Mouse (Mus musculus) limb, embryonic 10.5 days (tissue): ENCODE data around the gene Men1. TPM values are rescaled to one million over a fixed set of nuclear protein-coding genes. Genes with fewer than 3 reads are reported as not detected.
A peak's percentile ranks its signal among the peaks of the same experiment; 100 is the strongest.

Source experiments
- DNase-seq: peaks from one replicate; pipeline ENCODE4 v3.0.0-alpha.2; 2017; ENCODE audit warnings: low spot score
- H3K27ac ChIP-seq: fragments of 300-500 bp; sonication (generic); 2 replicates; pipeline ENCODE4 v1.5.1; 2016; ENCODE audit warnings: mild to moderate bottlenecking
- H3K27me3 ChIP-seq: fragments of 300-500 bp; sonication (generic); 2 replicates; pipeline ENCODE4 v1.6.1; 2016; ENCODE audit warnings: low read depth, mild to moderate bottlenecking; ENCODE audit not compliant: poor library complexity, severe bottlenecking
- H3K36me3 ChIP-seq: fragments of 300-500 bp; sonication (generic); 2 replicates; pipeline ENCODE4 v1.6.1; 2016; ENCODE audit warnings: mild to moderate bottlenecking, moderate library complexity
- H3K4me1 ChIP-seq: fragments of 300-500 bp; sonication (generic); 2 replicates; pipeline ENCODE4 v1.6.1; 2016
- H3K4me3 ChIP-seq: fragments of 300-500 bp; sonication (generic); 2 replicates; pipeline ENCODE4 v1.5.1; 2016; ENCODE audit warnings: mild to moderate bottlenecking, moderate library complexity
- H3K9me3 ChIP-seq: fragments of 300-500 bp; sonication (generic); replicated peaks from 2 replicates; pipeline ENCODE4 v1.6.1; 2016; ENCODE audit warnings: mild to moderate bottlenecking
- WGBS: fragments of 180-500 bp; shearing (Covaris S2); methylation state at CpG from one replicate; pipeline ENCODE4 v1.1.7; 2016; 5-methylcytosine and 5-hydroxymethylcytosine counted together
- polyA plus RNA-seq: library from polyadenylated mRNA; unstranded; fragments of >200 nt; fragmentation: Nextera tagmentation; extraction: Ambion mirVana; gene quantifications from 2 replicates; pipeline ENCODE4 v1.2.1, GENCODE M21; 2016

Gene Men1
- polyA plus RNA-seq, 1 experiment from 2014 or later = 120 TPM

GRCm38 (mm10) chr19:6333761-6334595, 801 bp upstream of the Men1 start:
- Histone ChIP-seq H3K4me1 (peaks cover 37% of the 10 kb centered on the region), H3K27me3 (no peaks in the 10 kb centered on the region), H3K27ac (peak overlapping the region; percentile 86), H3K4me3 (peak overlapping the region; percentile 61), H3K36me3 (peaks cover 25% of the 10 kb centered on the region), H3K9me3 (no peaks in the 10 kb centered on the region)
- DNase-seq = no peak
- 76% methylated on average over 9 of the region's 9 CpGs for whole genome bisulfite sequencing

DNA sequence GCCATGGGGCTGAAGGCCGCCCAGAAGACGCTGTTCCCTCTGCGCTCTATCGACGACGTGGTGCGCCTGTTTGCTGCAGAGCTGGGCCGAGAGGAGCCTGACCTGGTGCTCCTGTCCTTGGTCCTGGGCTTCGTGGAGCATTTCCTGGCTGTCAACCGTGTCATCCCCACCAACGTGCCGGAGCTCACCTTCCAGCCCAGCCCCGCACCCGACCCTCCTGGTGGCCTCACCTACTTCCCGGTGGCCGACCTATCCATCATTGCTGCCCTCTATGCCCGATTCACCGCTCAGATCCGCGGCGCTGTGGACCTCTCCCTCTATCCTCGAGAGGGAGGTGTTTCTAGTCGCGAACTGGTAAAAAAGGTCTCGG, 664 bp downstream of the Men1 start:
- WGBS = 0% methylated on average over 25 of the region's 25 CpGs
- Histone ChIP-seq H3K4me3 (peak overlapping the region; percentile 61), H3K9me3 (no peaks in the 10 kb centered on the region), H3K27ac (peak overlapping the region; percentile 86), H3K4me1 (peaks cover 42% of the 10 kb centered on the region), H3K36me3 (peaks cover 40% of the 10 kb centered on the region), H3K27me3 (no peaks in the 10 kb centered on the region)
- DNase-seq = no peak

DNA sequence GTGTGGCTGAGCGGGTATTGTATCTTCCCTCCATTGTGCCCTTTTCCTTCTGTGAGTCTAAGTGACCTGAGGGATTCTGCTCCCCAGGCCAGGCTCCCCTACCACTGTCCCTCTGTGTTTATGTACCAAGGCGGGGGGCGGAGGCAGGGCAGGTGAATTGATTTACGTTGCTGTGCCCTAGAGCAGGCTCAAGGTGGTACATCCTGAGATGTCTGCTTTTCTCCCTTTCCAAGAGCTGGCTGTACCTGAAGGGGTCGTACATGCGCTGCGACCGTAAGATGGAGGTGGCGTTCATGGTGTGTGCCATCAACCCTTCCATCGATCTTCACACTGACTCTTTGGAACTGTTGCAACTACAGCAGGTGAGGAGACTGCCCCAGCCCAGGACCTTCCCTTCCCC, 2.1 kb downstream of the Men1 start:
- Histone ChIP-seq H3K27ac (no peak overlapping the region), H3K4me1 (peaks cover 53% of the 10 kb centered on the region), H3K27me3 (no peaks in the 10 kb centered on the region), H3K36me3 (peaks cover 42% of the 10 kb centered on the region), H3K4me3 (peak overlapping the region; percentile 61; the same call in 1 of the 2 replicates), H3K9me3 (no peaks in the 10 kb centered on the region)
- no peak for DNase-seq
- WGBS = 91% methylated on average over 10 of the region's 10 CpGs

GRCm38 (mm10) chr19:6338171-6338570, 3.4 kb downstream of the Men1 start:
- Histone ChIP-seq H3K36me3 (peaks cover 54% of the 10 kb centered on the region), H3K4me1 (peaks cover 63% of the 10 kb centered on the region), H3K4me3 (no peak overlapping the region), H3K9me3 (no peaks in the 10 kb centered on the region), H3K27me3 (no peaks in the 10 kb centered on the region), H3K27ac (no peak overlapping the region)
- WGBS = 94% methylated on average over 7 of the region's 7 CpGs
- no peak for DNase-seq

- Histone ChIP-seq H3K36me3 (peaks cover 59% of the 10 kb centered on the region), H3K4me3 (no peak overlapping the region), H3K4me1 (peaks cover 63% of the 10 kb centered on the region), H3K27me3 (no peaks in the 10 kb centered on the region), H3K9me3 (no peaks in the 10 kb centered on the region), H3K27ac (no peak overlapping the region)
- WGBS = 92% methylated on average over 11 of the region's 11 CpGs
- DNase-seq = no peak
Measured at GRCm38 (mm10) chr19:6338716-6339115, 3.9 kb downstream of the Men1 start.

DNA sequence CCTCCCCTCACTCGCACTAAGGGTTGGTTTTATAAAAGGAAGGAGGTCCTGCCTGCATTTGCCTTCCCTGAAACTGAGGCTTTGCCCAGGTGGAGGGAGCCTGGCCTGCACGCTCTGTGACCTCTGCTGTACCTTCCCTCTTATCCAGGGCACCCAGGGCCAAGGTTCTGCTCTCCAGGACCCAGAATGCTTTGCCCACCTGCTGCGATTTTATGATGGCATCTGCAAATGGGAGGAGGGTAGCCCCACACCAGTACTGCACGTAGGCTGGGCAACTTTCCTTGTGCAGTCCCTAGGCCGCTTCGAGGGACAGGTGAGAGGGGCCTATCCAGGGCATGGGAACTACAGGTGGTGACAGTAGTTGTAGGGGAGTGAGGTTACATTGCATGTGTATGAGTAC, 4.4 kb downstream of the Men1 start:
- no peak for DNase-seq
- WGBS = 95% methylated on average over 6 of the region's 6 CpGs
- peaks cover 63% of the 10 kb centered on the region for H3K36me3 ChIP-seq
- no peaks in the 10 kb centered on the region for H3K27me3 ChIP-seq
- H3K4me1 ChIP-seq = peaks cover 60% of the 10 kb centered on the region
- no peak overlapping the region for H3K27ac ChIP-seq
- H3K4me3 ChIP-seq = no peak overlapping the region
- H3K9me3 ChIP-seq = no peaks in the 10 kb centered on the region

GRCm38 (mm10) chr19:6339890-6340504, 5.2 kb downstream of the Men1 start:
- WGBS = 71% methylated on average over 15 of the region's 15 CpGs
- H3K27ac ChIP-seq = no peak overlapping the region
- DNase-seq = no peak
- 0 out of 2 replicates have a peak overlapping the region, but pooled peaks have one; percentile 82 for H3K4me3 ChIP-seq
- no peaks in the 10 kb centered on the region for H3K9me3 ChIP-seq
- no peaks in the 10 kb centered on the region for H3K27me3 ChIP-seq
- peaks cover 71% of the 10 kb centered on the region for H3K36me3 ChIP-seq
- H3K4me1 ChIP-seq = peaks cover 53% of the 10 kb centered on the region

DNA sequence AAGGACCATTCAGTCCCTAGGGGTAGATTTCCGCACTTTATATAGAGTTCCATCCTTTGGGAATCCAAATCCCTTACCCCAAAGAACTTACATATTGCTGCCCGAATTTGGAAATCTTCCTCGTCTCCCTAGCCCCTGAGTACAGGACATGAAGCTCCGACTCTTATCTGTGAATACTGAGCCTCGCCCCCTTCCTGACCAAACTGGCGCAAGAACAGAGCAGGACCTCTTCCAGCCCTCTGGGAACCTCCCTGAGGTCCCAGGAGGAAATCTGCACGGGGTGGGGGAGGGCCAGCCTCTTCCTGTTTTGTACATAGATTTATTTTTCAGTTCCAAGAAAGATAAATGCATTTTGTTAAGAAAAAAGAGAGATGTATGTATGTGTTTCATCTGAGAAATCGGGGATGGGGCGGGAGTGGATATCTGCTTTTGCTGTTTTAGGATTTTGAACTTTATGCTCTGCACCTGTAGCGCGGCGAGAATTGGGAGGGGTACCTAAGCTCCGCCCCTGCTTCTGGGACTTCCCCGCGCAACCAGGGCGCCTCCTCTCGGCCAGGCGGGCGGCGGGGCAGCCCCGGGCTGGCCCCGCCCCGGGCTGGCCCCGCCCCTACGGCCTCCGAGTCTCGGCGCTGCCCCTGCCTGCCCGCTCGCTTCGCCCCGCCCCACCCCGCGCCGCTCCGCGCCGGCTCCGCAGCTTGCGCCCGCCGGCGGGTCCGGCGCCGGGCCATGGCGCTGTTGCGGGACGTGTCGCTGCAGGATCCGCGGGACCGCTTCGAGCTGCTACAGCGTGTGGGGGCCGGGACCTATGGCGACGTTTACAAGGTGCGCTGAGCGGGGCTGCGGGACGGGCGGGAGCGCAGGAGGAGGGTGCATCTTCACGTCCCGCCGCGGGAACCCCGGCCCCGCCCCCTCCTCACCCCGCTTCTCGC, 6.0 kb downstream of the Men1 start, which contains the start of gene Map4k2:
Map4k2 (plus strand) TSS at position 612 of the 929 bp plus-strand sequence.
- H3K36me3 ChIP-seq = peaks cover 79% of the 10 kb centered on the region

GRCm38 (mm10) chr19:6341453-6342077, 6.8 kb downstream of the Men1 start:
- Histone ChIP-seq H3K4me1 (peaks cover 45% of the 10 kb centered on the region), H3K27me3 (no peaks in the 10 kb centered on the region), H3K27ac (peak overlapping the region; percentile 81), H3K9me3 (no peaks in the 10 kb centered on the region), H3K4me3 (peak overlapping the region; percentile 82), H3K36me3 (peaks cover 86% of the 10 kb centered on the region)
- DNase-seq = no peak
- 13% methylated on average over 23 of the region's 23 CpGs for WGBS

More for the DNA sequence above, 6.0 kb downstream of the Men1 start, which contains the start of gene Map4k2:
- DNase-seq = peak; percentile 82
- Histone ChIP-seq H3K4me3 (peak within 1 kb of the TSS; percentile 82), H3K9me3 (no peaks in the 10 kb centered on the region), H3K4me1 (peaks cover 51% of the 10 kb centered on the region), H3K27ac (peak within 1 kb of the TSS; percentile 81), H3K27me3 (no peaks in the 10 kb centered on the region)
- 8% methylated on average over 72 of the region's 72 CpGs for WGBS

- Histone ChIP-seq H3K27ac (peak overlapping the region; percentile 33), H3K4me3 (peak overlapping the region; percentile 23; the same call in 1 of the 2 replicates), H3K27me3 (no peaks in the 10 kb centered on the region), H3K36me3 (peaks cover 86% of the 10 kb centered on the region), H3K9me3 (no peaks in the 10 kb centered on the region), H3K4me1 (peaks cover 37% of the 10 kb centered on the region)
- WGBS = 85% methylated on average over 5 of the region's 5 CpGs
- no peak for DNase-seq
Measured at GRCm38 (mm10) chr19:6342276-6342933, 7.6 kb downstream of the Men1 start.

DNA sequence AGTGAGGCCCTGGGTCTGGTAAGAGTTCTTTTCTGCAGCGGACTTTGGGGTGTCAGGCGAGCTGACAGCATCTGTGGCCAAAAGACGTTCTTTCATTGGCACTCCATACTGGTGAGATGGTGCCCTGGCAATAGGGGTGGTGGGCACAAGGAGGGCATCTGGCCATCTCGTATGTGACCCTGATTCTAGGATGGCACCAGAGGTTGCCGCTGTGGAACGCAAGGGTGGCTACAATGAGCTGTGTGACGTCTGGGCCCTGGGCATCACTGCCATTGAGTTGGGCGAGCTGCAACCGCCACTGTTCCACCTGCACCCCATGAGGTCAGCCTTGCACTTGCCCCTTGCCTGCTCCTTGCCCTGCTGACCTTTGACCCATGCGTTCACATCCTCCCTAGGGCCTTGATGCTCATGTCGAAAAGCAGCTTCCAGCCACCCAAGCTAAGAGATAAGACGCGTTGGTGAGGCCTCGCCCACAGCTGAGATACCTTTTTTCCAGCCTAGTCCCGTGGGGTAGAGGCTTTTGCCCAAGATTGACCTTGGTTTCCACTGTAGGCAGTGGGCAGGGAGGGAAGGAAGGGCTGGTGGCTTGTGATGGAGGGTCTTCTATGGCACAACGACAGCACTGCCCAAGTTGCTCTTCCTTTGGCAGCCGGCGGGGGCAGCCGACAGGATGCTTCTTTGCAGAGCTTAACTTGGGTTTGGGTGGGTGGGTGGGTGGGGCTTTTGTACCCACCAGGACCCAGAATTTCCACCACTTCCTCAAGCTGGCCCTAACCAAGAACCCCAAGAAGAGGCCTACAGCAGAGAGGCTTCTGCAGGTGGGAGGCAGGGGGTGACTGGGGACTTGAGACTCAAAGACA, 8.5 kb downstream of the Men1 start:
- Histone ChIP-seq H3K9me3 (no peaks in the 10 kb centered on the region), H3K4me1 (peaks cover 42% of the 10 kb centered on the region), H3K27me3 (no peaks in the 10 kb centered on the region), H3K27ac (no peak overlapping the region), H3K36me3 (peaks cover 84% of the 10 kb centered on the region), H3K4me3 (no peak overlapping the region)
- 86% methylated on average over 19 of the region's 19 CpGs for WGBS
- no peak for DNase-seq
